Mouse (Mus musculus) MEL (cell line): ENCODE results near the gene Brsk2.

ENCODE experiments used
- BHLHE40 ChIP-seq: IDR thresholded peaks from 2 replicates; pipeline ENCODE4 v1.6.1; 2012; ENCODE audit warnings: low read depth, mild to moderate bottlenecking, inconsistent platforms, low read length, improper control_type of control experiment, borderline replicate concordance
- CHD1 ChIP-seq: IDR thresholded peaks from 2 replicates; pipeline ENCODE4 v1.6.1; 2012; ENCODE audit warnings: low read depth, mild to moderate bottlenecking, inconsistent platforms, low read length, improper control_type of control experiment
- CTCF ChIP-seq, 3 experiments: IDR thresholded peaks in 2 of 3; conservative IDR thresholded peaks in 1 of 3; 2 replicates each; pipeline ENCODE4 v1.5.1; 2011 to 2012; ENCODE audit warnings: low read length in 3 of 3, low read depth in 2 of 3, mild to moderate bottlenecking in 2 of 3, improper control_type of control experiment in 1 of 3, inconsistent platforms in 1 of 3, mixed read lengths in 1 of 3, moderate library complexity in 1 of 3; ENCODE audit not compliant: control insufficient read depth in 1 of 3, insufficient read depth in 1 of 3, poor library complexity in 1 of 3, severe bottlenecking in 1 of 3
- ETS1 ChIP-seq: IDR thresholded peaks from 2 replicates; pipeline ENCODE4 v1.6.1; 2012; ENCODE audit warnings: low read depth, mild to moderate bottlenecking, inconsistent platforms, low read length, improper control_type of control experiment, moderate library complexity
- GATA1 ChIP-seq: IDR thresholded peaks from 2 replicates; pipeline ENCODE4 v1.6.1; 2011; ENCODE audit warnings: low read depth, low read length, improper control_type of control experiment
- MEF2A ChIP-seq: IDR thresholded peaks from 2 replicates; pipeline ENCODE4 v1.6.1; 2014; ENCODE audit warnings: low read depth, mild to moderate bottlenecking, inconsistent platforms, low read length, improper control_type of control experiment; ENCODE audit not compliant: poor library complexity, insufficient replicate concordance, severe bottlenecking; ENCODE audit errors: extremely low read depth
- POLR2A ChIP-seq, 2 experiments: IDR thresholded peaks; 2 replicates each; pipeline ENCODE4 v1.6.1; 2011 to 2012; ENCODE audit warnings: low read length in 2 of 2, mild to moderate bottlenecking in 2 of 2, control low read depth in 1 of 2, improper control_type of control experiment in 1 of 2, low read depth in 1 of 2, moderate library complexity in 1 of 2; ENCODE audit not compliant: control insufficient read depth in 1 of 2, insufficient read depth in 1 of 2, poor library complexity in 1 of 2
- SIN3A ChIP-seq: IDR thresholded peaks from 2 replicates; pipeline ENCODE4 v1.6.1; 2012; ENCODE audit warnings: low read length, improper control_type of control experiment, inconsistent platforms
- TBP ChIP-seq: IDR thresholded peaks from 2 replicates; pipeline ENCODE4 v1.8.0; 2011; ENCODE audit warnings: low read depth, low read length, improper control_type of control experiment

DNA sequence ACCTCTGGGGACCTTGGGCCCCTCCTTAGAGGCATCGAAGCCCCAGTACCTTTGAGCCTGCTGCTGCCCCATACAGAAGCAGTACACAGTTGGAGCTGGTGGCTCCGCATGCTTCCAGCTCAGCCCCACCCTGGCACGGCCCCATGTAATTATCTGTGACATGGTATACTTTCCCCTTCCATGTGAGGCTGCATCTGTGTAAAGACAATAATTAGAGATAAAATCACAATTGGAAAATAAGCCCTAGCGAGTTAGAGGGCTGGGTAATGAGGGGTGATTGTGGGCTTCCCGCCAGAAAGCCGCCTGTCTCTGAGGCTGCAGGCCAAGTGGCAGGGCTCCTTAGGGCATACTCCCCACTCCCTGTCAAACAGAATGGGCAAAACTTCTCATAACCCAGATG is 28.5 kb downstream of the Brsk2 start:
- TF ChIP-seq CTCF (IDR thresholded peaks at IDR 0.05 in 2 of 3, conservative IDR thresholded peaks at IDR 0.05 in 1 of 3; ENCODE audit: control insufficient read depth in 1 of 3, insufficient read depth in 1 of 3, low read depth in 2 of 3, low read length in 3 of 3, poor library complexity in 1 of 3, severe bottlenecking in 1 of 3), result no peak
- TF ChIP-seq MEF2A, result no peak
- TF ChIP-seq BHLHE40, result no peak
- no peak for TF ChIP-seq SIN3A
- TF ChIP-seq CHD1, result no peak
- TF ChIP-seq GATA1, result no peak
- TF ChIP-seq ETS1, result no peak
- no peak for TF ChIP-seq POLR2A (IDR thresholded peaks at IDR 0.05; ENCODE audit: control insufficient read depth in 1 of 2, insufficient read depth in 1 of 2, low read depth in 1 of 2, low read length in 2 of 2, poor library complexity in 1 of 2)
- no peak for TF ChIP-seq TBP
